Mouse (Mus musculus): Measurements from ENCODE around the gene Phgr1.
A peak's percentile ranks its signal among the peaks of the same experiment; 100 is the strongest.

Phgr1 gene

GRCm38 (mm10) chr2:118779065-118779464, 6.5 kb downstream of the Phgr1 start:
- DNase-seq (ENCODE audit: low read depth, low spot score), result no peak

GRCm38 (mm10) chr2:118779504-118780480, 7.2 kb downstream of the Phgr1 start, which contains the start of gene Disp2:
Gene Disp2 (plus strand): TSS chr2:118779719.
- DNase-seq (ENCODE audit: low read depth, low spot score), result peak; percentile 88

- no peak for DNase-seq (ENCODE audit: low read depth, low spot score)
Measured at GRCm38 (mm10) chr2:118781115-118781514, 8.5 kb downstream of the Phgr1 start.

- no peak for DNase-seq (ENCODE audit: low read depth, low spot score)
Measured at GRCm38 (mm10) chr2:118782303-118782702, 9.7 kb downstream of the Phgr1 start.

- no peak for DNase-seq (ENCODE audit: low read depth, low spot score)
Measured at GRCm38 (mm10) chr2:118783093-118783492, 10.5 kb downstream of the Phgr1 start.

- no peak for DNase-seq (ENCODE audit: low read depth, low spot score)
Measured at GRCm38 (mm10) chr2:118783663-118784062, 11.1 kb downstream of the Phgr1 start.

- no peak for DNase-seq (ENCODE audit: low read depth, low spot score)
Measured at GRCm38 (mm10) chr2:118786525-118786924, 14.0 kb downstream of the Phgr1 start.

GRCm38 (mm10) chr2:118789501-118789900, 16.9 kb downstream of the Phgr1 start:
- DNase-seq (ENCODE audit: low read depth, low spot score), result no peak

GRCm38 (mm10) chr2:118790221-118790550, 17.6 kb downstream of the Phgr1 start:
- DNase-seq (ENCODE audit: low read depth, low spot score), result no peak

- peak; percentile 89 for DNase-seq (ENCODE audit: low read depth, low spot score)
Measured at GRCm38 (mm10) chr2:118790551-118791525, 18.3 kb downstream of the Phgr1 start.

GRCm38 (mm10) chr2:118791591-118792258, 19.2 kb downstream of the Phgr1 start:
- DNase-seq (ENCODE audit: low read depth, low spot score), result no peak

GRCm38 (mm10) chr2:118792259-118792613, 19.7 kb downstream of the Phgr1 start:
- no peak for DNase-seq (ENCODE audit: low read depth, low spot score)

- no peak for DNase-seq (ENCODE audit: low read depth, low spot score)
Measured at GRCm38 (mm10) chr2:118793636-118794035, 21.1 kb downstream of the Phgr1 start.

- DNase-seq (ENCODE audit: low read depth, low spot score), result no peak
Measured at GRCm38 (mm10) chr2:118802542-118803118, 30.1 kb downstream of the Phgr1 start.

GRCm38 (mm10) chr2:118804474-118804873, 31.9 kb downstream of the Phgr1 start:
- no peak for DNase-seq (ENCODE audit: low read depth, low spot score)

- no peak for DNase-seq (ENCODE audit: low read depth, low spot score)
Measured at GRCm38 (mm10) chr2:118805137-118805536, 32.6 kb downstream of the Phgr1 start.

- DNase-seq (ENCODE audit: low read depth, low spot score), result no peak
Measured at GRCm38 (mm10) chr2:118805756-118806155, 33.2 kb downstream of the Phgr1 start.

- DNase-seq (ENCODE audit: low read depth, low spot score), result no peak
Measured at GRCm38 (mm10) chr2:118806860-118807259, 34.3 kb downstream of the Phgr1 start.

- no peak for DNase-seq (ENCODE audit: low read depth, low spot score)
Measured at GRCm38 (mm10) chr2:118810861-118811260, 38.3 kb downstream of the Phgr1 start.

- no peak for DNase-seq (ENCODE audit: low read depth, low spot score)
Measured at GRCm38 (mm10) chr2:118812724-118813123, 40.2 kb downstream of the Phgr1 start.
